Mouse (Mus musculus) left cerebral cortex, postnatal 10 days (tissue): Measurements from ENCODE around the gene Drc3. TPM values are rescaled to one million over a fixed set of nuclear protein-coding genes. Genes with fewer than 3 reads are reported as not detected.
A peak's percentile ranks its signal among the peaks of the same experiment; 100 is the strongest.

Experiments
- DNase-seq, 2 experiments: peaks; one replicate each; pipeline ENCODE4 v3.0.0; 2021 to 2022; ENCODE audit warnings: low spot score in 2 of 2, mixed read lengths in 1 of 2; ENCODE audit errors: extremely low spot score in 1 of 2
- intact Hi-C: fragments of 180-260 bp; cut with DNase I; formaldehyde crosslinking; loops from one replicate; pipeline ENCODE4 v1.15.1; 2025
- total RNA-seq, 2 experiments: library from RNA; stranded (reverse); gene quantifications; 2 replicates each; pipeline ENCODE4 v1.2.3; 2021

Drc3 gene
- total RNA-seq, 2 experiments from 2014 or later, result 5.2 to 7.3 TPM

DNA sequence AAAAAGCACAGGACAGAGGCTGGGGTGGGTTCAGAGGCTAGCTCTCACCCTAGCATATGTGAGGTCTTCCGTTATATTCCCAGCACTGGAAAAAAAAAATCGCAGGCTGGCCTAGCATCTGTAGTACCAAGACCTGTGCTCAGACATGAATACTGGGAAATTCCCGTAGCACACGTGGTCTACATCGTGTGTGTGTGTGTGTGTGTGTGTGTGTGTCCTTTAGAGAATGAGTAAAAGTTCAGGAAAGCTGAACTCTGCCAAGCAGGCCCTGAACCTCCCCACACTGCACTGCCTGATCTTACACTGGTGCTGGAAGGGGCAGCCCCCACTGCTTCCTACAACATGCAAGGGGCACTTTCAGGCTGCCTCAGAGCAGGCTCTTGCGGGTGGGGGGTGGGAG lies 21.4 kb downstream of the Drc3 start:
- intact Hi-C loops, result no loop called here
- DNase-seq, result no peak

DNA sequence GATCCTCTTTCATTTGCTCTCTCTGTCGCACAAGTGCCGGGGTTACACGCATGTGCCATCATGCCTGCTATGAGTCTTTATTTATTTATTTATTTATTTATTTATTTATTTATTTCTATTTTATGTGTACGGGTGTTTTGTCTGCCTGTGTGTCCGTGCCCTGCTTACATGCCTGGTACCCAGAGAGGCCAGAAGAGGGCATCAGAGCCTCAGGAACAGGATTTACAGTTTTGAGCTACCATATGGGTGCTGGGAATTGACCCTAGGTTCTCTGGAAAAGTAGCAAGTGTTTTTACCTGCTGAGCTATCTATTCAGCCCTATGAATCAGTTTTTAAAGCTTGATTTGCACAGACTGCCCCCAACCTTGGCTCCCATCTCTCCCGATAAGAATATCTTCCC lies 30.4 kb downstream of the Drc3 start:
- intact Hi-C loops, result no loop called here
- DNase-seq, result no peak

DNA sequence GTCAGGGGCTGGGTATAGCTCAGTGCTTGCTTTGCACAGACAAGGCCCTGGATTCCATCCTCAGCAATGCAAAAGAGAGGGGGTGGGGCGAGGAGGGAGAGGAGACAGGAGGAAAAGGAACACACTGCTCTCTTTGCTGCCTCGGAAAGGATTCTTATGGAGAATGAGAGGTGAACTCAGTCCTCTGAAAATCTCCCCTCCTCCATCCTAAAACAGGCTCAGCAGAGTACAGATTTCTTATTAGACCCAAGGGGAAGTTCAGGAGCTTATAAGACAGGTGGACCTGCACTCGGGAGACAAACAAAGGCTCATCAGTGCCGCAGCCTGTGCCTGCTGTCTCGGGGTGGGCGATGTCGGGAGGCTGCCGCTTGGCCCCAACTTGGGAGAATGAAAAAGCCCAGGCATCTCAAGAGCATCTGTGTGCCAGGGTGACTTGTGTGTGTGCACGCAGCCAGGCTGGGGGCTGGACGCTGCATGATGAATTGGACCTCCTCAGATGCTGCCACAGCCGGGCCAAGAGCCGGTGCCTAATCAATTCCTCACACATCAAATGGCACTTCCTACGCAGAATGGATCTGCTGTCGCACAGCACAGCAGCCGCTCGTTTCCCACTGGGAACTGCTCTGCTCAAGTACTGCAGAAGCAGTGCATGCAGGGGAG lies 31.8 kb downstream of the Drc3 start:
- intact Hi-C loops, result no loop called here

DNA sequence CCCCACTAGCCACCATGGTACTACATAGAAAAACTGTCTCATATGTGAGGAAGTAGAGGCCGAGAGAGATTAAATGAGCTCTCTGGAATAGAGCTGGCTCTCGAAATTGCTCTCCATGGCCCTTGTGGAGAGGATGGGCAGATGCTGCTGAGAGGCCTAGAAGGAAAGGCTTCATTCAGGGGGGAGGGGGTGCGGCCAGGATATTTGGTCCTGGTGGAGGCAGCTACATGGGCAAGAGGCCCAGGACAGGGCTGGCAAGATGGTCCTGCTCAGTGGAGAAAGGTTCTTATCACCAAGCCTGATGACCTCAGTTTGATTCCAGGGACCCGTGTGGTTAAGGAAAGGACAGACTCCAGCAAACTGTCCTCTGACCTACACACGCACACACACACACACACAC lies 32.8 kb downstream of the Drc3 start:
- DNase-seq, result no peak
- intact Hi-C loops, result no loop called here

More for the DNA sequence above, 31.8 kb downstream of the Drc3 start:
- peak; percentile 66 to 68 for DNase-seq

DNA sequence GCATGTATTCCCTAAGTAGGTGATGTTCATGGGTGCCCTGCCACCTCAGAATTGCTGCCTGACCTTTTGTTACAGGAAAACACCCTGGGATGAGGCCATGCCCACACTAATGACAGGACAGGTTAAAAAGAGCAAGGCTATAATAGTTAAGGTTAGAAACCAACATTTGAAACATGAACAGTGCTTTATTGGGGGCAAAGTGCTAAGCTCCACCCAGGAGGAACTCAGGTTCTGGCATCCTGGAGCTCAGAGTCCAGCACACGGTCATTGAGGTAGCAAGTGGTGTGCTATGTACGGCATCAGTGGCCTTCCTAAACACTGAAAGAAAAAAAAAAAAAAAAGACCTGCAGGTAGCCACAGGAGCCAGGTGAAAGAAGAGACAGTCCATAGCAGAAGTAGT lies 34.8 kb downstream of the Drc3 start:
- DNase-seq, result no peak
- intact Hi-C loops, result no loop called here

DNA sequence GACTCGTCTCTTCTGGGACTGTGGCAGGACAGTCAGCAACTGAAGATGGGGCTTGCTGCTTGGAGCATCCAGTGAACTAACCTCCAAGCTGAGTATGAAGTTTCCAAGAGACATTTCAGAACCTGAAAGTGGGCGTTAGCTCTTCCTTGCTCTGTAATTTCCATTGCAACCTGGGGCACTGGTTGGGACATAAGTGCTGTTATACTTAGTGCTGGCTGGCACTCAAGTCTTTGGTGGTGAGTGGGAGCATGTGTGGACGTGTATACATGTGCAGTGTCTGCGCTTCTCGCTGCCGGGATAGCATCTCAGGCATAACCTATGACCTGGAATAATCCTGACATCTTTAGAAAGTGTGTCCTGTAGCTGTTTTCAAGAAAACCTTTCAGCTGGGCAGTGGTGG lies 38.2 kb downstream of the Drc3 start:
- no peak for DNase-seq
- intact Hi-C loops, result no loop called here

GRCm38 (mm10) chr11:60396546-60396945 lies 43.4 kb downstream of the Drc3 start:
- intact Hi-C loops, result no loop called here
- DNase-seq, result peak in 1 of 2 experiments; percentile 78

GRCm38 (mm10) chr11:60397172-60397571 lies 44.0 kb downstream of the Drc3 start:
- DNase-seq, result peak; percentile 47 to 60

DNA sequence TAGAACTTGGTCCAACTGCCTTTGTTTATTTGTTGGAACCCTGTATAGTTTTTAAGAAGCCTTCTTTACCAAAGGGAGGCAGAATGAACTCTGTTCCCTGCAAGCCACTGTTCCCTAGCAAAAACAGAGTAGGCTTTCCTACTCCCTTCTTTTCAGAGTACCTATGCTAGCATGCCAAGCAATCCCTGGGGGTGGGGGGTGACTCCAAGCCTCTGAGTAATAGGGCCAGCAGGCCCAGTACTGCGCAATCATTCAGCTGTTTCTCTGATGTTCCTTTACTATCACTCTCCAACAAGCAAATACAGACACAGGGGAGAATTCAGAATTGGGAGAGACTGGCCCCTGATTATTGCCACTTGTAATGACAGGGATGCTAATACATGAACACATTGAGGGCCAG lies 53.5 kb downstream of the Drc3 start:
- DNase-seq, result no peak
- intact Hi-C loops, result no loop called here

More at GRCm38 (mm10) chr11:60397172-60397571, 44.0 kb downstream of the Drc3 start:
- intact Hi-C loops, result no loop called here

DNA sequence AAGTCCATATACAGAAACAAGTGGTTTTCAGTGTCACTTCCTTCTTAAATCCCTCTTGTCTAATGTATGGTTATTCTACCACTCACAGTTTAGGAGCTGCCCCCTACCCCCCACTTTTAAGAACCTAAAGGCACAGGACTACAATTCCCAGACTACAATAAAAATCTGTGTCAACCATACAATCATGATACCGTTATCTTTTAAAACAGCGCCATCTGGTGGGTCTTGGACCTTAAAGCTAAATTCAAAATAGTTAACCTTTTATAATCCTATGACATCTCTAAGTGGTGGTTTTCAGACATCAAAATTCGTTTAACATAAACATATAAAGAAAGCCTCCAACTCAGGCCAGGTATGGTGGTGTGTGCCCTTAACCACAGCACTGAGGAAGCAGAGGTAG lies 59.0 kb downstream of the Drc3 start:
- peak; percentile 60 to 72 for DNase-seq

GRCm38 (mm10) chr11:60412921-60413320 lies 59.8 kb downstream of the Drc3 start:
- no peak for DNase-seq
- intact Hi-C loops, result loop anchor here (5.0 to 10.0 kb wide), 5 partner anchors 61 to 538 kb away; partner anchors contain the start of genes Drc3, Rai1 and Tom1l2

More for the DNA sequence above, 59.0 kb downstream of the Drc3 start:
- intact Hi-C loops, result loop anchor here (5.0 to 10.0 kb wide), 5 partner anchors 60 to 537 kb away; partner anchors contain the start of genes Drc3, Rai1 and Tom1l2

GRCm38 (mm10) chr11:60416590-60416962 lies 63.4 kb downstream of the Drc3 start:
- DNase-seq, result no peak
- intact Hi-C loops, result loop anchor here (10.0 kb wide), 3 partner anchors 122 to 542 kb away; partner anchors contain the start of gene Rai1

DNA sequence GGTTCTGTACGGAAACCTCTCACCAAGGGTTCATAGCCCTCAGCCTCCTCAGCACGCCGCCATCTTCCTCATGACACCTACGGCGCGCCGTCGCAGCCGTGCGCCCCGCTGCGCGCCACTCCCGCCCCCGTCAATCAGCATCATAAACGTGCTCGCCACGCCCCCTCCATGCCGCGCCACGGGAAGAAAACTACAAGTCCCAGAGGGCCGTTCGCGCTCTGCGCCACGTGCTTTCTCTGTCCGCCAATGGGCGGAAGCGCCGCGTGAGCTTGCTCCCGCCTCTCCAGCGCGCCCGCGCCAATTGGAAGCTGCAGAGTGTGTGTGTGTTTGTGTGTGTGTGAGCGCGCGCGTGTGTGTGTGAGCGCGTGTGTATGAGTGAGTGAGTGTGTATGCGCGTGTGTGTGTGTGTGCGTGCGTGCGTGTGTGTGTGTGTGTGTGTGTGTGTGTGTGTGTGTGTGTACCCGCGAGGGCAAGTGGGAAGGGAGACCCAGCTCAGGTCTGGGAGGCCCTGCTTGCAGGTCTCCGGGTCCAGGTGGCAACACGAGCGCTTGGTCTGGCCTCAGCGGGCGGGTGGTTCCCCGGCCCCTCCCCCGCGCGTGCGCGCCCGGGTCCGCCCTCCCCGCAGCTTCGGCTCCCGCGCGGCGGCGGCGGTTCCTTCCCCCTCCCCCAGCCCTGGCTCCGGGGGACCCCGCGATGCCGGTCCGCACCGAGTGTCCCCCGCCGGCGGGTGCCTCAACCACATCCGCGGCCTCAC lies 64.0 kb downstream of the Drc3 start, which contains the start of gene Gid4:
Gene Gid4, plus strand, starts transcription at position 183 of the 754 bp plus-strand sequence.
- peak; percentile 99 for DNase-seq
- intact Hi-C loops, result loop anchor here (10.0 kb wide), 3 partner anchors 122 to 542 kb away; partner anchors contain the start of gene Rai1

DNA sequence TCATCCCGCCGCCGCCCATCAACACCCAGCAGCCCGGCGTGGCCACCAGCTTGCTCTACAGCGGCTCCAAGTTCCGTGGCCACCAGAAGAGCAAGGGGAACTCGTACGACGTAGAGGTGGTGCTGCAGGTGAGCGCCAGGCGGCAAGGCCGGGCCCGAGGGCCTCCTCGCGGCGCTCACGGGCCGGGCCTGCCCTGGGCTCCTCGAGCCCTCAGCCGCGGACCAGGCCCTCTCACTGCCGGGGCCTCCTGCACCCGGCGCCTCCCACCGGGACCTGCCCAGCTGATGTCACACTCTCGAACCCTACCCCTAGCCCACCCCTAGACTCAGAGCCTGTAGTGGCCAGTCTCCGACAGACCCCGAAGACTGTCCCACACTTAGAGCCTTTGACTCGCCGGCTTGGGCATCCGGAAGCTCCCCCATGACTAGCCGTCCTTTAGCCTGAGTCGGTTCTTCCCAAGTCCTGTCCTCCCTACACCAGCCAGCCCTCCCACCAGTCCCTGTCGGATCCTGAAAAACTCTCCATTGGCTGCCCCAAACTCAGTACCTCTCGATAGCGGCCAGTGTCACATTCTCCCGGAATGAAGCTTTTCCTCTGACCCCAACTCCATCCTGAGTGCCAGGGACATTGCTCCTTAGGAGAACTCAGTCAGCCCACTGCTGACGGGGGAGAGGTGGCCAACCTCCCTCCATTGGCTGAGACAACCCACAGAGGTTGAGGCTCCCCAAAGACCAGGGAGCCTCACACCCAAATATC lies 64.8 kb downstream of the Drc3 start, which contains the start of gene Atpaf2:
Gene Atpaf2, minus strand, starts transcription at position 741 of the 756 bp plus-strand sequence.
- DNase-seq, result peak; percentile 31 to 65
- intact Hi-C loops, result loop anchor here (10.0 kb wide), 3 partner anchors 123 to 543 kb away; partner anchors contain the start of gene Rai1

- intact Hi-C loops, result loop anchor here (10.0 kb wide), 3 partner anchors 124 to 544 kb away; partner anchors contain the start of gene Rai1
- DNase-seq, result peak in 1 of 2 experiments; percentile 66
These were observed 65.3 kb downstream of the Drc3 start for GRCm38 (mm10) chr11:60418473-60418803.

- DNase-seq, result no peak
- intact Hi-C loops, result no loop called here
These were observed 69.0 kb downstream of the Drc3 start for GRCm38 (mm10) chr11:60422046-60422668.

- intact Hi-C loops, result no loop called here
- no peak for DNase-seq
These were observed 69.9 kb downstream of the Drc3 start for GRCm38 (mm10) chr11:60423006-60423405.

GRCm38 (mm10) chr11:60426417-60426816 lies 73.3 kb downstream of the Drc3 start:
- intact Hi-C loops, result no loop called here
- DNase-seq, result no peak

GRCm38 (mm10) chr11:60427628-60428027 lies 74.5 kb downstream of the Drc3 start:
- no peak for DNase-seq
- intact Hi-C loops, result no loop called here
